In the genomic region with DNA sequence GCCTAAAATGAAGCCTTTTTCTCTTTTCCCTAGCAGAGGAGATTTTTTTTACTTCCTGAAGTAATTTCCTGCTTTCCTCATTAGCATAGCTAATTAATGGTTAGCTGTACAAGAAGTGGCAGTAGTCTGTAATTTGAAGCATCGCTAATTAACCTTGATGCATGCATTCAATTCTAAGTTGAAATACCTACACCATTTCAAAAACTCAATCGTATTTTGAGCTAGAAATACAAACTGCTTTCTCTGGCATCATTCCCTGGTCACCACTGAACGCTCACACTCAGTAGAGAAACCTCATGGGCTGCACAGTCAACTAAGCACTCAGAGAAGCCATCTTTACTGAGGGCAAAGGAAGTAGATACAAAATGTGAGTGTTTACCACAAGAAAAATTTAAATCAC, we compare ENCODE assay signal across 21 mouse cellular contexts. TPM values are rescaled to one million over a fixed set of nuclear protein-coding genes. Genes with fewer than 3 reads are reported as not detected.
DNase-seq lines count a peak whose midpoint lies in the region; ATAC-seq lines count a peak whose summit lies in the region.
"Had no signal": no experiment of that assay in that cellular context is flagged by ENCODE, and none has a peak within 500 bp of the region (broad histone marks: within the 10 kb centered on the region; RNA-seq: fewer than 3 reads in every experiment).

No protein-coding gene starts in this region.

- no peak overlapping the region for H3K4me3 ChIP-seq in forebrain, embryonic 14.5 days (ENCODE audit: low read depth, low read length)
- H3K4me3 ChIP-seq in forebrain, embryonic 15.5 days, result no peak overlapping the region
- no peak overlapping the region for H3K4me3 ChIP-seq in midbrain, embryonic 14.5 days (replicated peaks; ENCODE audit: low read depth, low read length)
- H3K4me3 ChIP-seq in midbrain, embryonic 13.5 days (replicated peaks), result no peak overlapping the region
- H3K4me3 ChIP-seq: embryonic facial prominence, embryonic 13.5 days; embryonic facial prominence, embryonic 15.5 days; erythroblast, embryonic 14.5 days; forebrain, embryonic 10.5 days; forebrain, embryonic 12.5 days had no signal

- no peaks in the 10 kb centered on the region for H3K36me3 ChIP-seq in forebrain, embryonic 14.5 days (ENCODE audit: control insufficient read depth, insufficient read depth, low read length)
- H3K36me3 ChIP-seq in forebrain, embryonic 15.5 days, result no peaks in the 10 kb centered on the region
- no peaks in the 10 kb centered on the region for H3K36me3 ChIP-seq in midbrain, embryonic 14.5 days (ENCODE audit: control insufficient read depth, insufficient read depth, low read length)
- no peaks in the 10 kb centered on the region for H3K36me3 ChIP-seq in midbrain, embryonic 13.5 days
- H3K36me3 ChIP-seq: embryonic facial prominence, embryonic 13.5 days; embryonic facial prominence, embryonic 15.5 days; forebrain, embryonic 10.5 days; forebrain, embryonic 12.5 days had no signal

- 20% methylated on average over 3 of the region's 3 CpGs for WGBS in forebrain, embryonic 14.5 days
- WGBS in forebrain, embryonic 15.5 days, result 19% methylated on average over 3 of the region's 3 CpGs
- WGBS in midbrain, embryonic 14.5 days, result 75% methylated on average over 3 of the region's 3 CpGs
- WGBS in midbrain, embryonic 13.5 days, result 70% methylated on average over 3 of the region's 3 CpGs

- DNase-seq in forebrain, embryonic 14.5 days (ENCODE audit: low spot score), result peak; percentile 55
- DNase-seq in midbrain, embryonic 14.5 days, result peak; percentile 16
- no peak for DNase-seq in cerebellum, adult 18-20 months
- DNase-seq: adrenal gland, adult 2 months; adrenal gland, postnatal 10 days; adrenal gland, postnatal 25 days; B cell, adult 2 months; cerebellum, adult 11-12 months; cerebellum, adult 8-10 months; cerebellum, adult 9-11 months; cerebellum, postnatal 14 days; cerebellum, postnatal 36 days; embryo, embryonic 11 days had no signal

- peak; percentile 18; the same call in 1 of the 2 replicates for ATAC-seq in forebrain, embryonic 14.5 days
- no peak for ATAC-seq in forebrain, embryonic 15.5 days (replicated peaks)
- no peak for ATAC-seq in midbrain, embryonic 14.5 days (ENCODE audit: low FRiP score, low TSS enrichment)
- ATAC-seq in midbrain, embryonic 13.5 days, result no peak
- ATAC-seq: CD4-positive, CD25-positive, alpha-beta regulatory T cell, adult 4 months had no signal

- H3K9me3 ChIP-seq in forebrain, embryonic 14.5 days (replicated peaks; ENCODE audit: control insufficient read depth, low read length), result no peaks in the 10 kb centered on the region
- H3K9me3 ChIP-seq in forebrain, embryonic 15.5 days, result no peaks in the 10 kb centered on the region
- no peaks in the 10 kb centered on the region for H3K9me3 ChIP-seq in midbrain, embryonic 14.5 days (ENCODE audit: control insufficient read depth, low read length)
- no peaks in the 10 kb centered on the region for H3K9me3 ChIP-seq in midbrain, embryonic 13.5 days
- H3K9me3 ChIP-seq: embryonic facial prominence, embryonic 13.5 days; embryonic facial prominence, embryonic 15.5 days; forebrain, embryonic 10.5 days; forebrain, embryonic 12.5 days had no signal

- no peak overlapping the region for H3K4me2 ChIP-seq in forebrain, embryonic 14.5 days (ENCODE audit: low read length)
- H3K4me2 ChIP-seq in forebrain, embryonic 15.5 days (replicated peaks), result no peak overlapping the region
- H3K4me2 ChIP-seq in midbrain, embryonic 14.5 days (ENCODE audit: low read length), result no peak overlapping the region
- no peak overlapping the region for H3K4me2 ChIP-seq in midbrain, embryonic 13.5 days (replicated peaks)
- H3K4me2 ChIP-seq: embryonic facial prominence, embryonic 13.5 days; embryonic facial prominence, embryonic 15.5 days; forebrain, embryonic 12.5 days had no signal

- H3K27ac ChIP-seq in forebrain, embryonic 14.5 days (ENCODE audit: low read depth, low read length), result no peak overlapping the region
- H3K27ac ChIP-seq in forebrain, embryonic 15.5 days (replicated peaks), result no peak overlapping the region
- H3K27ac ChIP-seq in midbrain, embryonic 14.5 days (replicated peaks; ENCODE audit: low read depth, low read length), result no peak overlapping the region
- no peak overlapping the region for H3K27ac ChIP-seq in midbrain, embryonic 13.5 days
- H3K27ac ChIP-seq: embryonic facial prominence, embryonic 13.5 days; embryonic facial prominence, embryonic 15.5 days; forebrain, embryonic 10.5 days; forebrain, embryonic 12.5 days had no signal

- peaks cover 24% of the 10 kb centered on the region; the same call in 1 of the 2 replicates for H3K27me3 ChIP-seq in forebrain, embryonic 14.5 days (replicated peaks; ENCODE audit: control insufficient read depth, insufficient read depth, low read length)
- peaks cover 23% of the 10 kb centered on the region for H3K27me3 ChIP-seq in forebrain, embryonic 15.5 days
- H3K27me3 ChIP-seq in midbrain, embryonic 14.5 days (ENCODE audit: control insufficient read depth, insufficient read depth, low read length), result peaks cover 18% of the 10 kb centered on the region; the same call in 1 of the 2 replicates
- peaks cover 29% of the 10 kb centered on the region for H3K27me3 ChIP-seq in midbrain, embryonic 13.5 days

- peaks cover 9% of the 10 kb centered on the region; the same call in 1 of the 2 replicates for H3K4me1 ChIP-seq in forebrain, embryonic 14.5 days (ENCODE audit: control insufficient read depth, insufficient read depth, low read length)
- peaks cover 24% of the 10 kb centered on the region for H3K4me1 ChIP-seq in forebrain, embryonic 15.5 days
- H3K4me1 ChIP-seq in midbrain, embryonic 14.5 days (ENCODE audit: control insufficient read depth, insufficient read depth, low read length), result peaks cover 10% of the 10 kb centered on the region; the same call in 1 of the 2 replicates
- H3K4me1 ChIP-seq in midbrain, embryonic 13.5 days (replicated peaks), result peaks cover 15% of the 10 kb centered on the region

- no peak overlapping the region for H3K9ac ChIP-seq in forebrain, embryonic 14.5 days (ENCODE audit: low read length)
- H3K9ac ChIP-seq in forebrain, embryonic 15.5 days (replicated peaks), result no peak overlapping the region
- H3K9ac ChIP-seq in midbrain, embryonic 14.5 days (replicated peaks; ENCODE audit: low read length), result no peak overlapping the region
- no peak overlapping the region for H3K9ac ChIP-seq in midbrain, embryonic 13.5 days (replicated peaks)
- H3K9ac ChIP-seq: embryonic facial prominence, embryonic 13.5 days; embryonic facial prominence, embryonic 15.5 days; forebrain, embryonic 12.5 days had no signal

RNA-seq across cellular contexts. Expression of a gene that starts 3.7 kb away (rescaled TPM):
- polyA plus RNA-seq in forebrain, embryonic 14.5 days (2014; fragmentation: Nextera tagmentation; extraction: Ambion mirVana), result 4.2 and 5.3 TPM in 2 replicates
- polyA plus RNA-seq in forebrain, embryonic 15.5 days (2015; fragmentation: Nextera tagmentation; extraction: Ambion mirVana), result 1.6 and 3.9 TPM in 2 replicates
- polyA plus RNA-seq in midbrain, embryonic 14.5 days (2014; fragmentation: Nextera tagmentation; extraction: Ambion mirVana), result 1.9 and 2.7 TPM in 2 replicates
- polyA plus RNA-seq in midbrain, embryonic 13.5 days (2015; fragmentation: Nextera tagmentation; extraction: Ambion mirVana), result 1.2 and 1.6 TPM in 2 replicates
- polyA plus RNA-seq: CD4-positive, CD25-positive, alpha-beta regulatory T cell, adult 4 months; embryonic facial prominence, embryonic 13.5 days; erythroblast, embryonic 14.5 days; forebrain, embryonic 10.5 days had no signal

Comparison
In these comparisons a context has a peak if more than half of its experiments do, and no peak if none do; other contexts are left out.
1. DNase-seq: peak in forebrain, embryonic 14.5 days (single experiment) and midbrain, embryonic 14.5 days (single experiment); none in cerebellum, adult 18-20 months (0 of 2).